Mouse (Mus musculus) bone marrow macrophage, adult 2 months (primary cell): Measurements from ENCODE around the gene Umad1.

Experiments used
- CTCF ChIP-seq: IDR thresholded peaks from 2 replicates; pipeline ENCODE4 v1.5.1; 2012; ENCODE audit warnings: low read depth, mild to moderate bottlenecking, low read length, moderate library complexity
- POLR2A ChIP-seq: IDR thresholded peaks from 2 replicates; pipeline ENCODE4 v1.6.1; 2012; ENCODE audit warnings: mild to moderate bottlenecking, low read depth, low read length, borderline replicate concordance

DNA sequence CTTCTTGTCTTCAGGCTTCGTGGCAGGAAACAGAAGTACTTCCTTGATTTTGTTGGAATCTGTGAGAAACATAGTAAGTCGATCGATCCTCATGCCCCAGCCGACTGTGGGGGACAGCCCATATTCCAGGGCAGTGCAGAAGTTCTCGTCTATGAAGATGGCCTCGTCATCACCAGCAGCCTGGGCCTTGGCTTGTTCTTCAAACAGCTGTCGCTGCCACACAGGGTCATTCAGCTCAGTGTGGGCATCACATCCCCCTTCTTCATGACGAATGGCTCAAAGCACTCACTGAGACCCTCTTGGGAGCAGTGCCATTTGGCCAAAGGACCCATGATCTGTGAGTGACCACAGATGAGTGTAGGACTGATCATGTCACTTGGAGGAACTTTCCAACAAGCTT lies 118.6 kb downstream of the Umad1 start:
- TF ChIP-seq CTCF = no peak
- TF ChIP-seq POLR2A = no peak
